Mouse (Mus musculus) heart, postnatal 0 days (tissue): ENCODE measurements around the gene Noxa1.

Experiments
- CTCF ChIP-seq: IDR thresholded peaks from 2 replicates; pipeline ENCODE4 v1.5.1; 2016; ENCODE audit warnings: antibody characterized with exemption, control low read depth, low read depth
- EP300 ChIP-seq: IDR thresholded peaks from 2 replicates; pipeline ENCODE4 v1.6.1; 2016; ENCODE audit warnings: antibody characterized with exemption, low read depth

DNA sequence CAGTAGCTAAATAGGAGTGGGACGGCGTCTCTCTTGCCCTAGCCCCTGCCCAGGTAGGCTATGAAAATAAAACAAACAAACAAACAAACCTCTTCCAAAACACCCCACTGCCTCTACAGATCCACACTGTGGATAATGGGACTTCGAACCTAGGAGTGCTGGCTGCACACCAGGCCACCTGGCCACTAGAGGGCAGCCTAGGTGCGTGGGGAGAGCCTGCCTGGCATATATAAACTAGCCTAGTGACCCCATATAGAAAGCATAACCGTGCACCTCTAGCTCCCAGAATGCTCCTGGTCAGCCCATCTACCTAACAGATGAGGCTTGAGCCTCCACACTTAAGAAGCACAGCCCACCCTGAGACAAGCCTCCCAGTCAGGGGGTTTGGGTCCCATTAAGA is 32.3 kb upstream of the Noxa1 start:
- TF ChIP-seq CTCF (peak; percentile 95), EP300 (no peak)
